Mouse (Mus musculus): Measurements from ENCODE around the gene Col6a4. TPM values are rescaled to one million over a fixed set of nuclear protein-coding genes. Genes with fewer than 3 reads are reported as not detected.

Gene Col6a4
- polyA plus RNA-seq, 1 experiment from 2014 or later = 0.21 TPM

GRCm38 (mm10) chr9:105959116-105959515 is 137.5 kb downstream of the Col6a4 start:
- Histone ChIP-seq H3K4me3 (no peak overlapping the region), H3K36me3 (no peaks in the 10 kb centered on the region), H3K27me3 (peaks cover 16% of the 10 kb centered on the region), H3K4me1 (0 out of 2 replicates have a peak, but pooled peaks cover 6% of the 10 kb centered on the region), H3K27ac (no peak overlapping the region), H3K9ac (no peak overlapping the region), H3K4me2 (no peak overlapping the region), H3K9me3 (no peaks in the 10 kb centered on the region)
- WGBS = 71% methylated on average over 1 of the region's 1 CpGs
- ATAC-seq (ENCODE audit: insufficient number of reproducible peaks, insufficient read depth, low FRiP score, low TSS enrichment, low read depth) = no peak

GRCm38 (mm10) chr9:105949755-105950154 is 146.8 kb downstream of the Col6a4 start:
- no peaks in the 10 kb centered on the region for H3K9me3 ChIP-seq
- H3K9ac ChIP-seq = no peak overlapping the region
- WGBS = 98% methylated on average over 1 of the region's 1 CpGs
- no peak overlapping the region for H3K27ac ChIP-seq
- no peak for ATAC-seq (ENCODE audit: insufficient number of reproducible peaks, insufficient read depth, low FRiP score, low TSS enrichment, low read depth)
- H3K36me3 ChIP-seq = no peaks in the 10 kb centered on the region
- H3K4me1 ChIP-seq = no peaks in the 10 kb centered on the region
- H3K4me2 ChIP-seq = no peak overlapping the region
- no peak overlapping the region for H3K4me3 ChIP-seq
- H3K27me3 ChIP-seq = no peaks in the 10 kb centered on the region

GRCm38 (mm10) chr9:105947577-105947976 is 149.0 kb downstream of the Col6a4 start:
- Histone ChIP-seq H3K36me3 (no peaks in the 10 kb centered on the region), H3K4me2 (no peak overlapping the region)
- WGBS = 76% methylated on average over 3 of the region's 3 CpGs

More at GRCm38 (mm10) chr9:105947577-105947976, 149.0 kb downstream of the Col6a4 start:
- H3K27me3 ChIP-seq = no peaks in the 10 kb centered on the region
- H3K4me3 ChIP-seq = no peak overlapping the region
- H3K9ac ChIP-seq = no peak overlapping the region
- no peak overlapping the region for H3K27ac ChIP-seq
- no peaks in the 10 kb centered on the region for H3K9me3 ChIP-seq
- no peaks in the 10 kb centered on the region for H3K4me1 ChIP-seq
- ATAC-seq (ENCODE audit: insufficient number of reproducible peaks, insufficient read depth, low FRiP score, low TSS enrichment, low read depth) = no peak

Other genes starting within 250 kb of the Col6a4 start
- gene Col6a5, start 136.1 kb downstream of the Col6a4 start, polyA plus RNA-seq (2015; fragmentation: Nextera tagmentation; extraction: Ambion mirVana) = 0.10 TPM in 1 of 2 replicates, not detected in the other
- gene Glyctk, start 61.4 kb upstream of the Col6a4 start, polyA plus RNA-seq (2015; fragmentation: Nextera tagmentation; extraction: Ambion mirVana) = 4.3 and 4.6 TPM in 2 replicates
- gene Wdr82, start 74.1 kb upstream of the Col6a4 start, polyA plus RNA-seq (2015; fragmentation: Nextera tagmentation; extraction: Ambion mirVana) = 28.4 and 30.3 TPM in 2 replicates
- 49.3 and 49.5 TPM in 2 replicates for gene Ppm1m, start 103.0 kb upstream of the Col6a4 start, polyA plus RNA-seq (2015; fragmentation: Nextera tagmentation; extraction: Ambion mirVana)
- gene Twf2, start 106.3 kb upstream of the Col6a4 start, polyA plus RNA-seq (2015; fragmentation: Nextera tagmentation; extraction: Ambion mirVana) = 60.5 and 65.9 TPM in 2 replicates
- not detected in 2 replicates for gene Tlr9, start 125.8 kb upstream of the Col6a4 start, polyA plus RNA-seq (2015; fragmentation: Nextera tagmentation; extraction: Ambion mirVana)
- gene Alas1, start 151.9 kb upstream of the Col6a4 start, polyA plus RNA-seq (2015; fragmentation: Nextera tagmentation; extraction: Ambion mirVana) = 97.7 and 108 TPM in 2 replicates
- gene Poc1a, start 184.3 kb upstream of the Col6a4 start, polyA plus RNA-seq (2015; fragmentation: Nextera tagmentation; extraction: Ambion mirVana) = 22.9 and 26.0 TPM in 2 replicates

All from embryonic facial prominence, embryonic 13.5 days (tissue).